Mouse (Mus musculus): Measurements from ENCODE around the gene Cd93. TPM values are rescaled to one million over a fixed set of nuclear protein-coding genes. Genes with fewer than 3 reads are reported as not detected.

The Cd93 gene
- total RNA-seq, 1 experiment, result 0.40 TPM

- Histone ChIP-seq H3K36me3 (ENCODE audit: control insufficient read depth, insufficient read depth, low read length, poor library complexity, severe bottlenecking) (no peaks in the 10 kb centered on the region), H3K4me1 (ENCODE audit: control insufficient read depth in 2 of 2, insufficient read depth in 2 of 2, low read length in 2 of 2, poor library complexity in 1 of 2) (no peaks in the 10 kb centered on the region), H3K4me3 (ENCODE audit: insufficient read depth in 1 of 2, low read depth in 1 of 2, low read length in 2 of 2, poor library complexity in 1 of 2, severe bottlenecking in 1 of 2) (no peak overlapping the region), H3K27ac (ENCODE audit: insufficient read depth, low read depth, low read length, poor library complexity, severe bottlenecking) (no peak overlapping the region), H3K9me3 (ENCODE audit: control insufficient read depth, insufficient read depth, low read depth, low read length) (no peaks in the 10 kb centered on the region), H3K9ac (ENCODE audit: insufficient read depth, low read depth, low read length, poor library complexity, severe bottlenecking) (no peak overlapping the region)
- TF ChIP-seq MAFK (IDR thresholded peaks at IDR 0.05; ENCODE audit: insufficient read depth, low read depth, low read length) (no peak), CHD2 (IDR thresholded peaks at IDR 0.05; ENCODE audit: low read depth, low read length) (no peak), HCFC1 (IDR thresholded peaks at IDR 0.05; ENCODE audit: borderline replicate concordance, insufficient read depth, low read length) (no peak), ZNF384 (IDR thresholded peaks at IDR 0.05; ENCODE audit: low read depth, low read length) (no peak), ZC3H11A (IDR thresholded peaks at IDR 0.05; ENCODE audit: borderline replicate concordance, low read depth, low read length) (no peak)
- in situ Hi-C loops (cut with MboI; ENCODE audit: low sequenced_read_pairs in 2 of 2, unreplicated experiment in 2 of 2), result no loop called here
- no peak for DNase-seq (ENCODE audit: low read depth, low spot score)
Measured at GRCm38 (mm10) chr2:148419151-148419550, 24.2 kb downstream of the Cd93 start.

GRCm38 (mm10) chr2:148409821-148410220 is 33.5 kb downstream of the Cd93 start:
- Histone ChIP-seq H3K4me3 (ENCODE audit: insufficient read depth in 1 of 2, low read depth in 1 of 2, low read length in 2 of 2, poor library complexity in 1 of 2, severe bottlenecking in 1 of 2) (no peak overlapping the region), H3K36me3 (ENCODE audit: control insufficient read depth, insufficient read depth, low read length, poor library complexity, severe bottlenecking) (no peaks in the 10 kb centered on the region), H3K4me1 (ENCODE audit: control insufficient read depth in 2 of 2, insufficient read depth in 2 of 2, low read length in 2 of 2, poor library complexity in 1 of 2) (no peaks in the 10 kb centered on the region), H3K27ac (ENCODE audit: insufficient read depth, low read depth, low read length, poor library complexity, severe bottlenecking) (no peak overlapping the region), H3K9me3 (ENCODE audit: control insufficient read depth, insufficient read depth, low read depth, low read length) (no peaks in the 10 kb centered on the region), H3K9ac (ENCODE audit: insufficient read depth, low read depth, low read length, poor library complexity, severe bottlenecking) (no peak overlapping the region)
- no peak for TF ChIP-seq ZC3H11A (IDR thresholded peaks at IDR 0.05; ENCODE audit: borderline replicate concordance, low read depth, low read length)
- TF ChIP-seq CHD2 (IDR thresholded peaks at IDR 0.05; ENCODE audit: low read depth, low read length), result no peak
- no peak; the same call in 1 of the 2 replicates for TF ChIP-seq ZNF384 (IDR thresholded peaks at IDR 0.05; ENCODE audit: low read depth, low read length)
- TF ChIP-seq HCFC1 (IDR thresholded peaks at IDR 0.05; ENCODE audit: borderline replicate concordance, insufficient read depth, low read length), result no peak
- no peak for TF ChIP-seq MAFK (IDR thresholded peaks at IDR 0.05; ENCODE audit: insufficient read depth, low read depth, low read length)
- DNase-seq (ENCODE audit: low read depth, low spot score), result no peak
- in situ Hi-C loops (cut with MboI; ENCODE audit: low sequenced_read_pairs in 2 of 2, unreplicated experiment in 2 of 2), result no loop called here

- TF ChIP-seq MAFK (IDR thresholded peaks at IDR 0.05; ENCODE audit: insufficient read depth, low read depth, low read length) (no peak), CHD2 (IDR thresholded peaks at IDR 0.05; ENCODE audit: low read depth, low read length) (no peak), ZNF384 (IDR thresholded peaks at IDR 0.05; ENCODE audit: low read depth, low read length) (no peak)
- no peaks in the 10 kb centered on the region for H3K9me3 ChIP-seq (ENCODE audit: control insufficient read depth, insufficient read depth, low read depth, low read length)
- no peaks in the 10 kb centered on the region for H3K36me3 ChIP-seq (ENCODE audit: control insufficient read depth, insufficient read depth, low read length, poor library complexity, severe bottlenecking)
- H3K27ac ChIP-seq (ENCODE audit: insufficient read depth, low read depth, low read length, poor library complexity, severe bottlenecking), result peak overlapping the region; percentile 32; the same call in 1 of the 2 replicates
- H3K4me3 ChIP-seq (ENCODE audit: insufficient read depth in 1 of 2, low read depth in 1 of 2, low read length in 2 of 2, poor library complexity in 1 of 2, severe bottlenecking in 1 of 2), result no peak overlapping the region
- no peak for DNase-seq (ENCODE audit: low read depth, low spot score)
- no peak overlapping the region for H3K9ac ChIP-seq (ENCODE audit: insufficient read depth, low read depth, low read length, poor library complexity, severe bottlenecking)
- in situ Hi-C loops (cut with MboI; ENCODE audit: low sequenced_read_pairs in 2 of 2, unreplicated experiment in 2 of 2), result no loop called here
- no peaks in the 10 kb centered on the region for H3K4me1 ChIP-seq (ENCODE audit: control insufficient read depth in 2 of 2, insufficient read depth in 2 of 2, low read length in 2 of 2, poor library complexity in 1 of 2)
Measured at GRCm38 (mm10) chr2:148409141-148409540, 34.2 kb downstream of the Cd93 start.

GRCm38 (mm10) chr2:148408761-148409120 is 34.6 kb downstream of the Cd93 start:
- H3K9ac ChIP-seq (ENCODE audit: insufficient read depth, low read depth, low read length, poor library complexity, severe bottlenecking), result no peak overlapping the region
- no peaks in the 10 kb centered on the region for H3K4me1 ChIP-seq (ENCODE audit: control insufficient read depth in 2 of 2, insufficient read depth in 2 of 2, low read length in 2 of 2, poor library complexity in 1 of 2)
- no peaks in the 10 kb centered on the region for H3K9me3 ChIP-seq (ENCODE audit: control insufficient read depth, insufficient read depth, low read depth, low read length)
- no peak for DNase-seq (ENCODE audit: low read depth, low spot score)
- no peak overlapping the region for H3K4me3 ChIP-seq (ENCODE audit: insufficient read depth in 1 of 2, low read depth in 1 of 2, low read length in 2 of 2, poor library complexity in 1 of 2, severe bottlenecking in 1 of 2)
- no peak overlapping the region; the same call in 1 of the 2 replicates for H3K27ac ChIP-seq (ENCODE audit: insufficient read depth, low read depth, low read length, poor library complexity, severe bottlenecking)
- TF ChIP-seq HCFC1 (IDR thresholded peaks at IDR 0.05; ENCODE audit: borderline replicate concordance, insufficient read depth, low read length) (no peak), ZC3H11A (IDR thresholded peaks at IDR 0.05; ENCODE audit: borderline replicate concordance, low read depth, low read length) (no peak), MAFK (IDR thresholded peaks at IDR 0.05; ENCODE audit: insufficient read depth, low read depth, low read length) (no peak), ZNF384 (IDR thresholded peaks at IDR 0.05; ENCODE audit: low read depth, low read length) (no peak)
- no peaks in the 10 kb centered on the region for H3K36me3 ChIP-seq (ENCODE audit: control insufficient read depth, insufficient read depth, low read length, poor library complexity, severe bottlenecking)
- in situ Hi-C loops (cut with MboI; ENCODE audit: low sequenced_read_pairs in 2 of 2, unreplicated experiment in 2 of 2), result no loop called here
